Mouse (Mus musculus): Measurements from ENCODE around the gene Tle6.

- TF ChIP-seq POLR2A (IDR thresholded peaks at IDR 0.05; ENCODE audit: extremely low read depth, insufficient read depth, low read length), result no peak
- TF ChIP-seq CTCF (IDR thresholded peaks at IDR 0.05; ENCODE audit: extremely low read depth, insufficient read depth, low read length), result no peak
Measured at GRCm38 (mm10) chr10:81570831-81571500, 29.9 kb downstream of the Tle6 start.

Measured in cortical plate, adult 2 months (tissue).